Mouse (Mus musculus) gastrocnemius, postnatal 36 days (tissue): Measurements from ENCODE around the gene Fah. TPM values are rescaled to one million over a fixed set of nuclear protein-coding genes. Genes with fewer than 3 reads are reported as not detected.

Source experiments
- DNase-seq, 2 experiments: peaks; one replicate each; pipeline ENCODE4 v3.0.0; 2022
- intact Hi-C: fragments of 180-260 bp; cut with DNase I; formaldehyde crosslinking; loops from one replicate; pipeline ENCODE4 v1.15.1; 2025
- long read RNA-seq, 2 experiments: library from polyadenylated mRNA; stranded (forward); transcript quantifications; one replicate each; pipeline ENCODE4 v2.0.0; 2021
- total RNA-seq, 2 experiments: library from RNA; stranded (reverse); gene quantifications; 2 replicates each; pipeline ENCODE4 v1.2.3; 2021

Fah gene
- total RNA-seq = 1 to 10 TPM; 1.3 to 2.0 TPM
- long read RNA-seq, experiment 1, partial matches to known transcripts = 1 of 2 reads
- long read RNA-seq, experiment 1, other reads (novel, unspliced or antisense) = 0 of 2 reads
- long read RNA-seq, experiment 2, partial matches to known transcripts = 0 of 1 reads
- long read RNA-seq, experiment 2, other reads (novel, unspliced or antisense) = 0 of 1 reads

DNA sequence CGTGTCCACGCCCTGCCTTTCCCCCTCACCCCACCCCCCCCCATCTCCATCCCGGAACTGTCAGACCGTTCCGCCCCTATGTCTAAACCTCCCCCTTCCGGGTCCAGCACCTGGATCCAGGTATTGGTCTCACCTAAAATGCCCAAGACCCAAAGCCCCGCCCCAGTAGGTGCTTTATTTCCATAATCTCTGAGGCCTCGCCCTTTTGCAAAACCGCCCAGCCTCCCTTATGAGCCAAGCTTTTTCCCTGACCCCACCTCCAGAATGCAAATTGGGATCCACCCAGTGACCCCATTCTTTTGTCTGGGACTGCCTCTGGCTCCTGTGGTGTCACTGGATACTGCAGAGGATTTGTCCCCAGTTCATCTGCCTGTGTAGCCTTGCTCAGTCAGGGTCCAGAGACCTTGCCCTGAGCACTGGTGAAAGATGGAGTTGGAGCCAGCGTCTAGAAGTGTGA lies at the start of gene Fah:
Gene Fah (minus strand): TSS at position 430 of the 457 bp plus-strand sequence.
- intact Hi-C loops = no loop called here
- peak; percentile 27 to 38 for DNase-seq

DNA sequence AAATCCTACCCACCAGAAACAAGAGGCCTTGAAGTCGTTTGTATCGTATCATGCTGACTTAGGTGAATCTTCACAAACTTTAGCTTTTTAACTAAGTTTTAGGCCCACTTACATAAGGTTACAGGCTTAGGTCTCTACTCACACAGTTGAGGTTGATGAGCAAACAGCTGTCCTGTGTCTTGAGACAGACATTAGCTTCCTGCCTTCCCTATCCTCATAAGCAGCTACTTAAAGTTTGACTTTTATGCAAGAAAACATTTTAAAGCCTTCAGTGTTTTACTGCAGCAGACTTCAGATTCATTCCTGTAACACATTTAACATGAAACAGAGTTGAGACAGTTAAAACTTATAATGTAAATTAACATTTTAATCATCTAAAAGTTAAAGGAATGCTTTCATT lies 46.2 kb upstream of the Fah start:
- DNase-seq = no peak
- intact Hi-C loops = no loop called here

DNA sequence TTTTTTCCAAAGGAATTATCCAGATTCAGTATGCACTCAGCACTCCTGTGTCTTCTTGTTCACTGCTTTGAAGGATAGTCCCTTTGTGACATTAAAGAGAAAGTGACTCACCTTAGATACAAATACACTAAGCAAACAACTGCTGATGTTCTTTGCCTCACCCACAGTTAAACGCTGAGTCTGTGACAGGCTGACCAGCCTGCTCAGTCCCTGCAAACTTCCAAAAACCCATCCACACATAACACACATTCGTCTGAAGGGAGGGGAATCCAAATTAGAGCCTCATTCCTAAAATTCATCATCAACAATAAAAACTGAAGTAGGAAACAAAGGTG lies 45.4 kb upstream of the Fah start:
- no peak for DNase-seq

DNA sequence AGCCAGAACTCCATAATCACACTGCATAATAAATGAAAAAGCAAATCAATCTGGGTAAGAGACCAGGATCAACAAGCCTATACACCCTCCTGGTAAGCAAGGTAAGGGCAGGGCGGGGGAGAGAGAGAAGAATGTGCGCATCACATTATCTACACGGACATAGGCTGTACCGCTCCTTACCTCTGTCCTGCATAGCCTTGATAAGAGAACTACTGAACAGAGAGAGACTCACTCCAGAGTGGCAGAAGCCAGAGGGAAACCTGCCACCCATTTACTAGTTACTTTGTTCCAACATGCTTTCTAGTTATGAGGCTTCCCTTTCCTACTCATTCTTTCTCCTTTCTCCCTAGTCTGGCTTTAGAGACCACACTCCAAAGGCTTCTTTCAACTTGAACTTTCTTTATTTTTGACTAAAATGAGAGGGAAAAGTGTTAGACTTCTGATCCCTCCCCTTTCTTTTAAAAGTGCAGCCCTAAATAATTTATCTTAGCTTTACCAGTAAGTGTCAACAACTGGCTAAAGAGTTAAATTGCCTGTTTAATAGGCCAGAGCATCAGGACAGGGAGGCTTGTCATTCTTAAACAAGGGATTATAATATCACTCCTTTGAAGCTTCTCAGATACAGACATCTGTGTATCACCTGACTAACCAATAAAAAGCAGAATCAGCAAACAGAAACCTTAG lies 44.9 kb upstream of the Fah start:
- no peak for DNase-seq
- intact Hi-C loops = no loop called here

More for the DNA sequence above, 45.4 kb upstream of the Fah start:
- intact Hi-C loops = no loop called here

DNA sequence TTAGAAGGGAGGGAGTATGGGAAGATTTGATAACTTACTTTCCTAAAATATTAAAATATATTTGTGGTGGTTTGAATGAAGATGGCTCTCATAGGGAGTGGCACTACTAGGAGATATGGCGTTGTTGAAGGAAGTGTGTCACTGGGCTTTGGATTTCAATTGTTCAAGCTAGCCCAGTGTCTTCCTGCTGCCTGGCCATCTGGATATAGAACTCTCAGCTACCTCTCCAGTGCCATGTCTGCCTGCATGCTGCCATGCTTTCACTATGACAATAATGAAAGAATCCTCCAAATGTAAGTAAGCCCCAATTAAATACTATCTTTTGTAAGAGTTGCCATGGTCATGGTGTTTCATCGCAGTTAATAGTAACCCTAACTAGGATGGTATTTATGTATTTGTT lies 42.5 kb upstream of the Fah start:
- intact Hi-C loops = no loop called here
- no peak for DNase-seq

DNA sequence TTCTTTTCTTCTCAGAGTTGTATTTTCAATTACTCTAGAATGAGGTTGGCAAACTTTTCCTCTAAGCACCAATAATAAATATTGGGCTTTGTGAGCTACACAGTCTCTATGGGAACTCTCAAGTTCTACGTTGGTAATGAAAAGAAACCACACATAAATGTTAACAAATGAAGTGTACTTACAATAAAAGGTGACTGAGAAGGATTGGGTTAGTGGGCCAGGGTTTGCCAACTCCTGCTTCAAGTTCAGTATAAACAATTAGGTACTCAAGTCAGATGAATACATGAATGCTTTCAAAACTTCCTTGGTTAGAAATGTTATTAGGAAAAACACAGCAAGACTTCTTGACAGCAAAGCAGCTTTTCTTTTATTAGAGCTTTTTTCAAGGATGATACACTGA lies 39.7 kb upstream of the Fah start:
- intact Hi-C loops = no loop called here
- no peak for DNase-seq

DNA sequence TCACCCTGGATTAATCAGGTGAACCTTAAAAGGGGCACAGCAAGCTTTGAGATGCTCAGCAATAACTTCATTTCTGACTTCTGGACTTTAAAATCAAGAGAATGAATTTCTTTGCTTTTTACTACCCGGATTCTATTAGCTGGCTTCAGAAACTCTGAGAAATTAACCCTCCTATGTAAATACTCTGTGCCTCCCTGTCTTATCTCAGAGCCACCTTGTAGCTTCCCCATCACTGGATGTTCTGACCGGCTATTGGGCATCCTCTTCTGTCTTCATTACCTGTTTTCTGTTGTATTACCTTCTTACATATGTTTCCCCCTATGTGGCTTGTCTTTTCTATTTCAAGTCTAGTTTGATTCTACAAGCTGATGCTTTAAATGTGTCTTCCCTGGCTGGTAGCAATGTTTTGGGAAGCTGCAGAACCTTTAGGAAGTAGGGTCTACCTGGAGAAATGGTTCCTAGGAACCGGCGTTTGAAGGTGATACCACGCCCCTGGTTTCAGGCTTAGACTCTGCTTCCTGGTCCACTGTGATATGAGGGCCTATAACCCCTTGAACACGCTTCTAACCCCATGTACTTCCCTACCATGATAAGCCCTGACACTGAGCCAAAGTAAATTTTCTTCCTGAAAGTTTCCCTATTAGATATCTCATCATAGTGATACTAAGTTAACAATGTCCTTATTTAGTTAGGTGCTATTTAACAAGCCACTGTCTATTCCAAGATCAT lies 36.9 kb upstream of the Fah start:
- DNase-seq = no peak
- intact Hi-C loops = no loop called here

DNA sequence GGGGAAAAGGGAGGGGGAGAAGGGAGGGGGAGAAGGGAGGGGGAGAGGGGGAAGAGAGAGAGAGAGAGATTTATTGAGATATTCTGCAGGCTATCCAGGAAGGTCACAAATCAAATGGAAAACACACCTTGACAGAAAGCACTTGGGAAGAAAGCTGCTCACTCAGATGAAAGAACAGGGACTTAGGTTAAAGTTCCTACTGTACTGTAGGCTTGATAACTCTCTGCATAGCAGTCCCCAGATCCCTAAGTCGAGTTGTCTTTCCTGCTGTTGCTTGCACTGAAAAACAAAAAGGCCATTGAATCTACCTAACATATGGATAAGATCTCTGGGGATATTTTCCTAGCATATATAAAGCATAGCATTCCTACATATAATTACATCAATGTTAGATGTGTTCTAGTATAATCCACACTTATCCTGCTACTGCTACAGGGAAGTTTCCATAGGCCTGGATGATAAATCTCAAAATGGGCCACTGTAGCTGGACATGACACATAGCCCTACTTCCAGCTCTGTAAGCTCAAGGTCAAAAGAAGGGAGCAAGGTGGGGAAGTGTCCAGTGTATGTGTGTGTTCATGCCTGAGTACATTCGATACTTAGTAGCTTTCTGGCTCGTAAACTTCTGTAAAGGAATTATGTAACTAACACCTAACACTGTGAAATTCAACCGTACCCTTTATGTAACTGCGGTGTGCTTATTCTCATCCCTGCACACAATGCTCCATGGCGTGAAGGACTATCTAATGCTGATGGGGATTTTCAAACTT lies 35.8 kb upstream of the Fah start:
- DNase-seq = no peak
- intact Hi-C loops = no loop called here

DNA sequence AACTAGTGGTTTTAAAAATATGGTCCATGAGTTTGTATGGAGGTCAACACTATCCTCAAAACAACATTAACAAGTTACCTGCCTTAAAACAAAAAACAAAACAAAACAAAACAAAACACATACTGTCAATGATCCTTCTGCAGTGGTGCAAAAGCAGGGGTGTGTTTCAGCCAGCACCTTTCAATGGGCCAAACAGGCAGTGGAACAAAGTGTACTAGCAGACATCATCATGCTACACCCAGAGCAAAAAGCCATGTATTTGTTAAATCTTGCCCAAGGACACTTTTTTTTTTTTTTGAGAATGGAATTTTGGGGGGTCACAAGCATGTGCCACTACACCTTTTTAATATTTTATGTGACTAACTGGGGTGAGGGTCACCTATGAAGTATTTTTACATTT lies 30.4 kb upstream of the Fah start:
- no peak for DNase-seq
- intact Hi-C loops = no loop called here

DNA sequence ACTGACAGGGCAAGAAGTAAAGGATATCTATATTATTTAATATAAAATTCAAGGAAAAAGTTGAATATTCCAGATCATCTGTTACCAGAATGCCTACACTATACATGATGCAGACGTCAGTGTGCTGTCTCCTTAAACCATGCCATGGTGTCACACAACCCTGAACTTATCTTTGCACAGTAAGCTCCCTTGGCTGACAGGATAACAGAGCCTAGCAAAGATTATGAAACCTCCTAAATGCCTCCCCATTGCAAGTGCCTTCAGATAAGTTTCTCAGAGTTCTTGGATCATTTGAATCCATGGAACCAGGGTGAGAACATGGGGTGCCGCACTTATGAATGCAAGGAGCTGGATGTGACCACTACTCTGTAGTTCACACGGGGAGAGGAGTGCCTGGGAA lies 25.4 kb upstream of the Fah start:
- intact Hi-C loops = no loop called here
- no peak for DNase-seq

DNA sequence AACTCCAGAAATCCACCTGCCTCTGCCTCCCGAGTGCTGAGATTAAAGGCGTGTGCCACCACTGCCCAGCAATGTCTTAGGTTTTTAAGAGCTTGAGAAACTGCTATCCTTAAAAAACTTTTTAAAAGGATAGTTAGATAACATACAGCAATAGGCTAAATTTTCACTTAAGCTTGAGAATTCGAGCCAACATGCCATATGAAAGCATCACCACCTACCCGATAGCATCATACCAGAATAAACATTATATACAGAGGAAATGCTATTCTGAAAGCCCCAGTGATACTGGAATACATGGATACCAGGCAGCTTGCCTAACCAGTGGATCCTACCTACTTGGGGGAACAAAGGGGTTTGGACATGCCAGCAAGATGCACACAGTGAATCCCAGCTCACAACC lies 17.2 kb upstream of the Fah start:
- no peak for DNase-seq
- intact Hi-C loops = no loop called here

DNA sequence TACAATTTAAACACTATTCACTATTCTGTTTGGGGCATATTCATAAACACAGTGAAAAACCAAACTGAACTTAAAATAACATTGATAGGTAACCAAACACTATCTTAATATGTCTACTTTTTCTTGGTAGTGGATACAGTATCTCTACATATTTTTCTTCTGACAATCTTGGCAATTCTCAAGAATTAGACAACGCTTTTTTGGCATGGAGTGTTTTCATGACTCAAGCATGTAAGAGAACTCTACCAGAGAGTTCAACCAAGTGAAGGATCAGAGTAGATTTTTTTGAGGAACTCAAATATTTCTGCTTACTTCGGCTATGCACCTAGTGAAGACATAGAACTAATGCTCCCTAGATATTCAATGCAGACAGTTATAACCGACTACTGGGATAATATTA lies 14.4 kb upstream of the Fah start:
- no peak for DNase-seq
- intact Hi-C loops = no loop called here

DNA sequence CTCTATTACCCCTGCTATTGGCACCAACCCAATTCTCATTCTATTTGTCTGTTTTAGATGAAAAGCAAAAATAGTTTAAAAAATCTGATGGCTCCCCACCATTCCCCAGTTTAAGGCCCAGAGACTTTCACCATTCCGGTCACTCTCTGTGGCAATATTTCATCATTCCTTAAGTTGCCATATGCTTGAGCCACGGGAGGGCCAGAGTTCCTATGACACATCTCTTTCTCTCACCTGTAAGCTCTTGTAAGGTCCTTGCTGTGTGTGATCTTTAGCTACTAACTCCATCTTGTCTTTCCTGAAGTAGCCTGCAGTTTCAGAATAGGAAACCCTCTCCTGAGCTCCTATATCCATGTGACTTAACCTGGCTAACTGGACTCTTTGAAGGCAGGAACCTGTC lies 12.4 kb upstream of the Fah start:
- DNase-seq = no peak
- intact Hi-C loops = no loop called here

DNA sequence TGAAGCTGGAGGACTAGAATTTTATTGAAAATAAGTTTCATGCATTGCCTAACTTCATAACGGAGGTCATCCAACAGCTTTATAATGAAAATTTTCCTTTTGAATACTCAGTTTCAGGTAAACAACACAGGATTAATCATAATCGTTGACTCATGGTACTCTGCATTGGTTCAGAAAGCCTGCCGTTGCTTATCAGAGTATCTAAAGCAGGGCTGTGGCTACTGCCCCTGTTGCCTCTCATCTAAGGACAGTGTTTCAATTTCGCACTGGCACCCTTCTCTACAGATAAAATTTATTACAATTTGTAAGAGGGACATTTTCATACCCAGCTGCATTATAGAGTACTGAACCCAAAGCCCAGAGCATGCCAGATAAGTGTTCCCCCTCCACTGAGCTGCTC lies 5.9 kb upstream of the Fah start:
- intact Hi-C loops = no loop called here
- DNase-seq = no peak

DNA sequence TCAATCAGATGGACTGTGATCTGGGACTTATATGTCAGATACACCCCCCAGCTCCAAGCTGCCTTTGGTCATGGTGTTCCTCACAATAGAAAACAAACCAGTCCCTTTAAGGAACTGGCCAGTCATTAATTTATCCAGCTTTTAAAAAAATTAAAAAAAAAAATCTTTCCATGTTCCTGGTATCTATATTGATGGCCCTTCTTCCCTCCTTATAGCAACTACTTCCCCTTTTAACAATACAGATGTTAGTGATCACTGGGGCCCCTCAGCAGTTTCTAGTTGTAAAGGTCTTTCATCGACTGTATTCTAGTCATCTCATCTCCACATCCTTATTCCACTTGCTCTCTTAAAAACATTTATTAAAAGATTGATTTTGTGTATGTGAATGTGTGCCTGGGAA lies 5.1 kb upstream of the Fah start:
- intact Hi-C loops = no loop called here

DNA sequence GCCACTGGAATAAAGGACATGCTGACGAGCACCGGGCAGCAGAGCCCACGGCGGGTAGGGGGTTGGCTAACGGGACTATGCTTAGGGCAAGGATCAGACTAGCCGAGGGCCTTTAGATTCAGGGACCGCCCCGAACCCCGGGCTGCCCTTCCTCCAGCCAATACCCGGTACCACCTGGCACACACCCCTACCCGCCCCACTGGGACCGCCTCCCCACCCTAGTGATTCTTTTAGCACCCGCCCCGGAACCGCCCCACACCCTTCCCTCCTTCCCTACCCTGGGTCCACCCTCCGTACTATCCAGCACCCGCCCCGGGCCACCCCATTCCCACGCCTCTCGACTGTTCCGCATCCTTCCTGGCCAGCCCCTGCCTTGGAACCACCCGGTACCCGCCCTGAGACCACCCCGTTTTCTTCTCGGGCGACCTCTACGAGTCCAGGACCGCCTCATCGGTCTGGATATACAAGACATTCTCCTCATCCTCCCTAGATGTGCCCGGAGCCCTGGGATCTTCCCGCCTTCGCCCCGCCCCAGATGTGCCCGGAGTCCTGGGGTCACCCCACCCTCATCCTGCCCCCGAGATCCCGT lies 724 bp downstream of the Fah start:
- peak; percentile 78 to 79 for DNase-seq
- intact Hi-C loops = no loop called here

More for the DNA sequence above, 5.1 kb upstream of the Fah start:
- no peak for DNase-seq

DNA sequence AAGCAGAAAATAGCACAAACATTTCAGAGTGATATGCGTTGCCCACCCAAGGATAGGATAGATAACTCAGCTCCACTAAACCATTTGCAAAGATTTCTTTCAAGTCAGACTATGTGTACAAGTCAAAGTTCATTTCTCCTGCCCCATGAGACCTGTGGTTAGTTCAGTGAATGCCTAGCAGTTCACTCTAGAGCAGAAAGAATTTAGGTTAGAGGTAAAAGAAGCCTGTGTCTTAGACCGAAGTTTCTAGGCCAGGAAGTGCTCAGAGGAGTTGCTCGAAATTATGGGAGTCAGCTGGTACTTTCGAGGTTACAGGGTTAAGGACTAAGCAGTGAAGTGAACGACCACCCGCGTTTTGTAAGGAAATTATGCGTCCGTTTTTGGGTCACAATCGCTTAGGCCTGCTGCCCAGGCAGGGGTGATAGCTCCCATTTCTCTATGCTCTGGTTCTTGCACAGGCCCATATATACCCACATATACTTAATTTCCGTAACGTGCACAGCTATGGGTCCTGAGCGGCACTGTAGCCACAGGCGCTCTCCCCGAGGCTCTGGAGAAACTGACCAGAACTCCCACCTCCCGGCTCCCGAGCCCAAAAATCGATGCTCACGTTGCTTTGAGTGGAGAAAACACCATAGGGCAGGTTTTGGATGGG lies 1.4 kb downstream of the Fah start:
- DNase-seq = no peak
- intact Hi-C loops = no loop called here

DNA sequence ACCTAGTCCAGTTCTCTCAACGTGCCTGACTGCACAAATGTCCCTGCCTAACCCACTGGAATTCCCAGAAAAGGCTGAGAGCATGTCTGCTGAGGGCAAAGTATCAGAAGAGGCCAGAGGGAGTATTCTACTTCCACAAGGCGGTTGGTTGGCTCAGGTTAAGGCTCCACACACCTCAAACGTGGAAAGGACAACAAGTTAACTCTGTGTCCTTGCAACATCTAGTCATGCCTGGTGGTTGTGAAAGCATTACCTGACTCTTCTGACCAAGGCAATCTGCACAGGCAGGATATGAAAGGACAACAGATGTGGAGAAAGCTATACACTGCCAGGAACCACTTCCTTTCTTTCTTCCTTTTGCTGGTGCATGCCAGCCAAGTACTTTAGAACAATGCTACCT lies 2.0 kb downstream of the Fah start:
- intact Hi-C loops = loop anchor here (5.0 kb wide), 1 partner anchor 88 kb away; no protein-coding TSS in a partner anchor
- DNase-seq = no peak

DNA sequence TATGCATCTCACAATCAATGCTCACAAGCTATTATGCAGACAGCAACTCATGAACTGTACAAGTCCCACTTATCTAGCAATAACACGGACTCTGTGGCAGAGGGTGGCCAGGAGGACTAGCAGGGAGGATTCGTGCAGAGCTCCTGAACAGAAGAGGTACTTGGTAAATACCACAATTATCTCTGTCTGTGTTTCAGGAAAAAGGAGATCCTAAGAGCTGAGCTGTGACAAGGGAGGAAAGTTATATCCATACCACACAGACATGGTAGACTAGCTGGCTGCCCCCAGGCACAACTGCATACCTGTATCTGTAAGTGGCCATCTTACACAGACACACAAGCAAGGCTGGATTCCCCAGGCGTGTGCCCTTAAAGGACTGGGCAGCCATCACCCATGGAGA lies 5.2 kb downstream of the Fah start:
- intact Hi-C loops = loop anchor here (5.0 kb wide), 1 partner anchor 91 kb away; no protein-coding TSS in a partner anchor
- DNase-seq = no peak

DNA sequence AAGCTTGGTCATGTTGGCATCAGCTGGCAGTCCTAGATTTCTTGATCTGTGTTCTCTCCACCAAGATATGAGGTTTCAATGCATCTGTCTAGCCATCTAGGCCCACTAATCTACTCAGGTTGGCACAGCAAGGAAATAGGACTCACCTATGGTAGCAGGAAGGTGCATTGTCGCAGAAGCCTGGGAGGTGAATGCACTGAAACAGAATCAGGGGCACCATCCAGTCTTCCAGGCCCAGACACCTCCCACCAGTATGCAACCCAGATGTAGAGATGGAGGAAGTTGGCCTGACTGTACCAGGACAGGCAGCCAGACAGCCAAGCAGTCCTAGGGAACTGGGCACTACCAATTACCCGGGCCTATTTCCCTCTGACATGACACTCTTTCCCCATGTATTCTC lies 5.9 kb downstream of the Fah start:
- intact Hi-C loops = loop anchor here (5.0 kb wide), 1 partner anchor 92 kb away; no protein-coding TSS in a partner anchor

More for the DNA sequence above, 5.9 kb downstream of the Fah start:
- no peak for DNase-seq
